Mouse (Mus musculus) G1E (cell line): ENCODE data around the gene Gm9945. TPM values are rescaled to one million over a fixed set of nuclear protein-coding genes. Genes with fewer than 3 reads are reported as not detected.

Source experiments
- ATAC-seq: 2 replicates; pipeline ENCODE4 v1.8.0; 2016; ENCODE audit warnings: mild to moderate bottlenecking; ENCODE audit not compliant: insufficient number of reproducible peaks, poor library complexity, low FRiP score, severe bottlenecking; ENCODE audit errors: extremely low read depth
- DNase-seq: peaks from one replicate; pipeline ENCODE4 v3.0.0; 2012; ENCODE audit warnings: low spot score
- H3K27me3 ChIP-seq: 2 replicates; pipeline ENCODE4 v1.6.1; 2012; ENCODE audit warnings: mild to moderate bottlenecking, low read length, inconsistent platforms; ENCODE audit not compliant: insufficient read depth
- H3K36me3 ChIP-seq: replicated peaks from 2 replicates; pipeline ENCODE3; 2012; ENCODE audit warnings: mild to moderate bottlenecking, inconsistent platforms
- H3K4me1 ChIP-seq: 2 replicates; pipeline ENCODE4 v1.6.1; 2012; ENCODE audit warnings: low read depth, low read length, inconsistent platforms, mixed read lengths; ENCODE audit not compliant: insufficient read depth
- H3K4me3 ChIP-seq: 2 replicates; pipeline ENCODE4 v1.5.1; 2012; ENCODE audit warnings: low read depth, mild to moderate bottlenecking, inconsistent platforms, low read length, moderate library complexity, mixed read lengths
- H3K9me3 ChIP-seq: replicated peaks from 2 replicates; pipeline ENCODE4 v1.6.1; 2012; ENCODE audit warnings: inconsistent platforms
- CTCF ChIP-seq: IDR thresholded peaks from 2 replicates; pipeline ENCODE4 v1.5.1; 2012; ENCODE audit warnings: low read depth, low read length, inconsistent platforms, mixed read lengths
- GATA1 ChIP-seq: IDR thresholded peaks from 2 replicates; pipeline ENCODE4 v1.6.1; 2012; ENCODE audit warnings: borderline replicate concordance, low read length, inconsistent platforms, mixed read lengths
- GATA2 ChIP-seq: IDR thresholded peaks from 2 replicates; pipeline ENCODE4 v1.6.1; 2012; ENCODE audit warnings: low read depth, low read length, inconsistent platforms, borderline replicate concordance
- POLR2AphosphoS5 ChIP-seq: IDR thresholded peaks from 2 replicates; pipeline ENCODE4 v1.6.1; 2012; ENCODE audit warnings: low read depth, low read length, inconsistent platforms; ENCODE audit not compliant: insufficient replicate concordance
- TAL1 ChIP-seq: conservative IDR thresholded peaks from 2 replicates; pipeline ENCODE4 v1.6.1; 2012; ENCODE audit warnings: low read depth, low read length, inconsistent platforms, mixed read lengths
- polyA plus RNA-seq: library from polyadenylated mRNA; stranded (reverse); fragments of >175 nt; gene quantifications from 2 replicates; pipeline ENCODE4 v1.2.3, GENCODE M21; 2012
- total RNA-seq, 2 experiments: library from RNA; stranded (forward) in 1 of 2; stranded (reverse) in 1 of 2; fragments of 200-1000 nt in 1 of 2; fragments of >200 nt in 1 of 2; fragmentation: Nextera tagmentation in 1 of 2; gene quantifications; 2 replicates each; pipeline ENCODE4 v1.2.3; 2014 to 2017

Gene Gm9945
- total and polyA plus RNA-seq, 3 experiments: 0.27 to 0.76 TPM; not detected in 1

GRCm38 (mm10) chr11:53508591-53508990, 28.6 kb downstream of the Gm9945 start:
- no peaks in the 10 kb centered on the region for H3K36me3 ChIP-seq
- H3K4me3 ChIP-seq: no peak overlapping the region
- H3K27me3 ChIP-seq: no peaks in the 10 kb centered on the region; the same call in 1 of the 2 replicates
- DNase-seq: no peak
- ATAC-seq: no peak
- H3K9me3 ChIP-seq: no peaks in the 10 kb centered on the region
- no peak for TF ChIP-seq POLR2AphosphoS5
- TF ChIP-seq CTCF: no peak
- TF ChIP-seq GATA2: no peak
- no peak for TF ChIP-seq TAL1
- TF ChIP-seq GATA1: no peak
- peaks cover 20% of the 10 kb centered on the region for H3K4me1 ChIP-seq

DNA sequence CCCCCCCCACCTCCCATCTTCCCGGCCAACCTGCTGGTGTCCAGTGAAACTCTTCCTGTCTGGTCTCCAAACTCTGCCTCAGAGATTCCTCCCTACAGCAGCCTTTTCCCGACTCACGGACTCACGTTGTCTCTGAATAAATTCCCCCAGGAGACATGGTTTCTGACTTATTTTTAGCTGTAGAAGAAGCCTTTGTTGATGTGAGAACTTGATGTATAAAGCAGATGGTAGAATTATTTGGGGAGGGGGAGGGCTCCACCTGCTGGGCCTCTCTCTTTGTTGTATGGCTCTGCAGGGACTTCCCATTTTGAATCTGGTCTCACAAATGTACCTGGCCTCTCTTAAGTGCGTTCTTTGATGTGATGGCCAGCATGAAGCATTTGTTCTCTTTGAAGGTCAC, 30.4 kb downstream of the Gm9945 start:
- DNase-seq: no peak
- H3K9me3 ChIP-seq: no peaks in the 10 kb centered on the region
- H3K36me3 ChIP-seq: no peaks in the 10 kb centered on the region
- H3K27me3 ChIP-seq: no peaks in the 10 kb centered on the region; the same call in 1 of the 2 replicates
- H3K4me3 ChIP-seq: no peak overlapping the region
- no peak for TF ChIP-seq CTCF
- TF ChIP-seq GATA2: no peak
- no peak for TF ChIP-seq GATA1
- no peak for TF ChIP-seq POLR2AphosphoS5
- no peak for TF ChIP-seq TAL1
- no peak for ATAC-seq
- peaks cover 15% of the 10 kb centered on the region for H3K4me1 ChIP-seq

- Histone ChIP-seq H3K27me3 (no peaks in the 10 kb centered on the region), H3K4me3 (peak overlapping the region; percentile 35; the same call in 1 of the 2 replicates), H3K4me1 (peaks cover 61% of the 10 kb centered on the region), H3K36me3 (peaks cover 3% of the 10 kb centered on the region), H3K9me3 (no peaks in the 10 kb centered on the region)
- peak; percentile 24; the same call in 1 of the 2 replicates for ATAC-seq
- TF ChIP-seq CTCF: no peak
- no peak for TF ChIP-seq GATA1
- no peak for TF ChIP-seq GATA2
- no peak for TF ChIP-seq TAL1
- TF ChIP-seq POLR2AphosphoS5: no peak
- DNase-seq: peak; percentile 56
Measured at GRCm38 (mm10) chr11:53516775-53517627, 37.0 kb downstream of the Gm9945 start.

GRCm38 (mm10) chr11:53518759-53519158, 38.8 kb downstream of the Gm9945 start:
- H3K9me3 ChIP-seq: no peaks in the 10 kb centered on the region
- H3K27me3 ChIP-seq: no peaks in the 10 kb centered on the region
- TF ChIP-seq POLR2AphosphoS5 (no peak), CTCF (no peak), TAL1 (peak; percentile 32; the same call in 1 of the 2 replicates), GATA1 (no peak)
- peak; percentile 56 for DNase-seq
- no peak for ATAC-seq
- peaks cover 78% of the 10 kb centered on the region for H3K4me1 ChIP-seq
- H3K4me3 ChIP-seq: peak overlapping the region; percentile 80; the same call in 1 of the 2 replicates
- peaks cover 19% of the 10 kb centered on the region for H3K36me3 ChIP-seq

- ATAC-seq (no peak), DNase-seq (peak; percentile 70)
- Histone ChIP-seq H3K27me3 (no peaks in the 10 kb centered on the region), H3K36me3 (peaks cover 26% of the 10 kb centered on the region), H3K4me1 (peaks cover 80% of the 10 kb centered on the region), H3K4me3 (peak within 1 kb of the TSS; percentile 80), H3K9me3 (no peaks in the 10 kb centered on the region)
- TF ChIP-seq TAL1: no peak
- no peak for TF ChIP-seq GATA1
- TF ChIP-seq POLR2AphosphoS5: no peak
- no peak for TF ChIP-seq GATA2
- TF ChIP-seq CTCF: no peak
Measured at GRCm38 (mm10) chr11:53519207-53520121, 39.5 kb downstream of the Gm9945 start, which contains the start of gene Sept8. Gene Sept8 (plus strand): TSS chr11:53519257.
